Mouse (Mus musculus) stomach, postnatal 0 days (tissue): Measurements from ENCODE around the gene C1ql1.

Experiments used
- CTCF ChIP-seq: IDR thresholded peaks from 2 replicates; pipeline ENCODE4 v1.5.1; 2016; ENCODE audit warnings: antibody characterized with exemption, low read depth, mild to moderate bottlenecking, moderate library complexity
- EP300 ChIP-seq: optimal IDR thresholded peaks from 2 replicates; pipeline ENCODE3; 2016; ENCODE audit warnings: antibody characterized with exemption

DNA sequence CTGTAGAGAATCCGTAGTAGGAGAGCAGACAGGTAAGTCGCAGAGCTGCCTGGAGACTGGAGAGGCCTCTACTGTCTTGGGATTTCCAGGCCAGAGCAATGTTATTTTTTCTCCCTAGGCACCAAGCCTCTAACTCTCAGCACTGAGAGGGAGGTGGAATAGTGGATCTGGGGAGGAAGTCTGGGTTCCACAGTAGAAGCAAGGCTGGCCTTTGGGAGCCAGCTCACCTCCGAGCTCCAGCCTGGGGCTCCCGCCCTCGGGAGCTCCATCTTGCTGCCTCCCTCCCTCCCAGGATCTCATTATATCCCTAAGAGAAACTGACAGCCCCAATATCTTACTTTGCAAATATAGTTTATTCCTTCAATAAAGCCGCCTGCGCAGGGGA, 16.4 kb upstream of the C1ql1 start:
- TF ChIP-seq EP300 (no peak), CTCF (no peak)
